Mouse (Mus musculus) spleen, adult 2 months (tissue): ENCODE results near the gene Ctnna2. TPM values are rescaled to one million over a fixed set of nuclear protein-coding genes. Genes with fewer than 3 reads are reported as not detected.

Experiments
- DNase-seq, 2 experiments: peaks; one replicate each; pipeline versions ENCODE4 v3.0.0 to v3.0.0-alpha.2; 2012 to 2021; ENCODE audit warnings: low spot score in 2 of 2, low read depth in 1 of 2
- H3K27ac ChIP-seq: fragments of 200-500 bp; 2 replicates; pipeline ENCODE4 v1.5.1; 2012; ENCODE audit warnings: low read length, inconsistent platforms; ENCODE audit not compliant: insufficient read depth
- H3K27me3 ChIP-seq: fragments of 200-500 bp; 2 replicates; pipeline ENCODE4 v1.6.1; 2012; ENCODE audit warnings: mild to moderate bottlenecking, moderate library complexity, low read length, inconsistent platforms; ENCODE audit not compliant: control insufficient read depth, insufficient read depth
- H3K36me3 ChIP-seq: fragments of 200-500 bp; 2 replicates; pipeline ENCODE4 v1.6.1; 2012; ENCODE audit warnings: mild to moderate bottlenecking, low read length, inconsistent platforms; ENCODE audit not compliant: control insufficient read depth, insufficient read depth
- H3K4me1 ChIP-seq: fragments of 200-500 bp; 2 replicates; pipeline ENCODE4 v1.6.1; 2011; ENCODE audit warnings: inconsistent platforms; ENCODE audit not compliant: control insufficient read depth, insufficient read depth, insufficient read length
- H3K4me3 ChIP-seq: fragments of 200-500 bp; 2 replicates; pipeline ENCODE4 v1.5.1; 2011; ENCODE audit warnings: mild to moderate bottlenecking, inconsistent platforms; ENCODE audit not compliant: insufficient read depth, insufficient read length; ENCODE audit errors: extremely low read depth
- CTCF ChIP-seq: fragments of 200-500 bp; IDR thresholded peaks from 2 replicates; pipeline ENCODE4 v1.5.1; 2011; ENCODE audit warnings: mild to moderate bottlenecking, inconsistent platforms; ENCODE audit not compliant: insufficient read depth, insufficient read length, insufficient replicate concordance; ENCODE audit errors: extremely low read depth
- POLR2A ChIP-seq: fragments of 200-500 bp; IDR thresholded peaks from 2 replicates; pipeline ENCODE4 v1.6.1; 2011; ENCODE audit warnings: low read depth, low read length, inconsistent platforms
- WGBS: fragments of 180-500 bp; shearing (Covaris S2); methylation state at CpG from one replicate; pipeline ENCODE4 v1.1.7; 2018; 5-methylcytosine and 5-hydroxymethylcytosine counted together
- polyA plus RNA-seq: library from polyadenylated mRNA; depleted of rRNA; stranded (reverse); fragments of >200 nt; gene quantifications from 2 replicates; pipeline ENCODE4 v1.2.3, GENCODE M21; 2012

Gene Ctnna2
- polyA plus RNA-seq, 1 experiment = 0.05 TPM

DNA sequence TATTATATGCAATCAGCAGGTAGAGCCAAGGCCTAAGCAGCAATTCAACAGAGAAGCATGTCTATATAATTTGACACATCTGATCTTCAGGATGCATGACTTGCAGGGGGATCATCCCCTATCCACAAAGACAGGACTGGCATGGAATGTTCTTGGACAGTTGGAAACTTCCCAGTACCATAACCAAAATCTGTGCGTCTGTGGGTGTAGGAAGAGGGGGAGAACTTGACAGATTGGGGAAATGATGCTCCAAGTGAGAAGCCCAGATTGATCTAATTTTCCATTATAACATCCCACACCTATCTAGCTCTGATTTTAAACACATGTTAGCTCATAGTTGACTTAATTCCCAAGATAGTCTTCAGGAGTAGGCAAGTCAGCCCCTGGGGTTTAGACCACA lies 968.5 kb downstream of the Ctnna2 start:
- Histone ChIP-seq H3K4me1 (no peaks in the 10 kb centered on the region), H3K27ac (no peak overlapping the region), H3K36me3 (no peaks in the 10 kb centered on the region), H3K27me3 (no peaks in the 10 kb centered on the region), H3K4me3 (no peak overlapping the region)
- TF ChIP-seq CTCF = no peak
- 95% methylated on average over 1 of the region's 1 CpGs for WGBS
- no peak for DNase-seq

DNA sequence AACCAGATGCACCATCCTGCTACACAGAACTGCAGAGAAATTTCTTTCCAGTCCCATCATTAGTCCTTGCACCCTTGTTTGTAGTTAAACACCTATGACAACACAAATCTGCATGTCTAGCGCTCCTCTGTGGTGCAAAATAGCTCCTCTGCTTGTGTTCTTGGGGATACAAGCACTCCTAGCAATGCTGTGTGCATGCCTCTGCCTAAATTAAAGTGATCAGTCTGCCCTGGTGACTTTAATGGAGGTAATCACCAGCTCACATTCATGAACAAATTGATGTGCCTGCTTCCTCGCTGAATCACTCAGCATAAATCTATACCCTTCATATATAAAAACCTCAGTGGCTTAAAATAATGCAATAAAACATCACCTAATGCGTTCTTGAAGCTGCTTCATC lies 987.4 kb downstream of the Ctnna2 start:
- no peak overlapping the region for H3K4me3 ChIP-seq
- no peaks in the 10 kb centered on the region for H3K4me1 ChIP-seq
- no peak for DNase-seq
- no peak overlapping the region for H3K27ac ChIP-seq
- H3K27me3 ChIP-seq = no peaks in the 10 kb centered on the region
- TF ChIP-seq CTCF = no peak
- no peak for TF ChIP-seq POLR2A
- no peaks in the 10 kb centered on the region for H3K36me3 ChIP-seq
- WGBS = 71% methylated on average over 3 of the region's 3 CpGs

DNA sequence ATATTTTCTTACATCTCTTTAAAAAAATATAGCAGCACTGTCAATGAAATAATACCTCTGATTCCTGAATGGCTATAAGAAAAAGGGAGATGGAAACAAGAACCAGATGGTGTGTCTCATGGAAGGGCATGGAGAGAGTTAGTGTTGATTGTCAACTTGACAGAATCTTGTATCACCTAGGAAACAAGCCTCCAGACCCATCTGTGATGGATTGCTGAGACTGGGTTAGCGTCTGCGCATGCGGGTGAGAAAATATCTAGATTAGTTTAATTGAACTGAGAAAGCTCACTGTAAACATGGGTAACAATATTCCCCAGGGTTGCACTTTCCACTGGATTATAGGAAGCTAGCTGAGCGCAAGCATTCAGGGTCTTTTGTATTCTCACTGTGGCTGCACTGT lies 994.7 kb downstream of the Ctnna2 start:
- Histone ChIP-seq H3K36me3 (no peaks in the 10 kb centered on the region), H3K4me1 (no peaks in the 10 kb centered on the region), H3K27me3 (no peaks in the 10 kb centered on the region), H3K27ac (no peak overlapping the region), H3K4me3 (no peak overlapping the region)
- 92% methylated on average over 4 of the region's 4 CpGs for WGBS
- no peak for DNase-seq
- TF ChIP-seq CTCF (no peak), POLR2A (no peak)

DNA sequence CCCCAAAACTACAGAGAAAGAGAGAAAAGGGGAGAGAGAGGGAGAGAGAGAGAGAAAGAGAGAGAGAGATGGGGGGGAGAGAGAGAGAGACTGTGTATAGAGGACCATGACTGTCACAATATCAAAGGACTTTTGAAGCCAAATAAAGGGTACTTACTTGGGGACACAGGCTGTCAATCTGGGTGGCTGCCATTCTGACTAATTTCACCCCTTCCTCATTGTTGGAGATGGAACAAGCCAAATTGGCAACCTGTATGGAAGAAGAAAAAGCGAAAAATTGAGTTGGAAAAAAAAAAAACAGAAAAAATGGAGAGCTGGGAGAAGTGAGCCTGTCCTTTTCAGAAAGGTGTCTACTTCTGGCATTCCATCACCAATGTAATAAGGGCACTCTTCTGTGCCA lies 997.8 kb downstream of the Ctnna2 start:
- no peak overlapping the region for H3K27ac ChIP-seq
- no peak overlapping the region for H3K4me3 ChIP-seq
- WGBS = 81% methylated on average over 1 of the region's 1 CpGs
- TF ChIP-seq POLR2A = no peak
- TF ChIP-seq CTCF = no peak
- no peaks in the 10 kb centered on the region for H3K4me1 ChIP-seq
- no peaks in the 10 kb centered on the region for H3K27me3 ChIP-seq
- DNase-seq = no peak
- H3K36me3 ChIP-seq = no peaks in the 10 kb centered on the region

DNA sequence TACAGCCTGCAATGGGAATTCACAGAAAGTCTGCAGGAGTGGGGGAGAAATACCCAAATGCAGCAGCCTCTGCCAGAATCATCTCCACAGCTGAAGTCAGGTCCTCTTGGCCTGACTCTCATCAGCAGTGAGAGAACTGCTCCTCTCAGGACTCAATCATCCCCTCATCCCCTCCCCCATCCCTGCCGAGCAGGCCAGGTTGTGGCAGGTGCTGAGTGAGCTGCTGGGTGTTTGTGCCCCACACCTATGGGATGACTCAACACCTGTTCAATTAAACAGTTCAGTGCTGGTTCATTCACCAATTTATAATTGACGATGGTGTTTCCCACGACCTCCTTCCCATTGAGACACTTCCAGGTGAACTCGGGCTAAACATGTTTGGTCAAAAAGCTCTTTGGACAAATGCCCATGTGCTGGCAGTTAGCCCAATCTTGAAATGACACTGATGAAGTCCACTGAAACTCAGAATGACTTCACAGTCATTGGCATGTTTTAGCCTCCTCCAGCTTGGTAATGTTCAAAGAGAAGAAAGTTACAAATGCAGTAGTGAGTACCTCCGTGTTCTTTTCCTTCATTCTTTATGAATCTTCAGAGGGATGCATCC lies 1000.1 kb downstream of the Ctnna2 start:
- no peaks in the 10 kb centered on the region for H3K27me3 ChIP-seq
- no peak for DNase-seq
- 80% methylated on average over 5 of the region's 5 CpGs for WGBS
- no peak for TF ChIP-seq CTCF
- TF ChIP-seq POLR2A = no peak
- H3K4me1 ChIP-seq = no peaks in the 10 kb centered on the region
- no peak overlapping the region for H3K27ac ChIP-seq
- no peak overlapping the region for H3K4me3 ChIP-seq
- H3K36me3 ChIP-seq = no peaks in the 10 kb centered on the region

DNA sequence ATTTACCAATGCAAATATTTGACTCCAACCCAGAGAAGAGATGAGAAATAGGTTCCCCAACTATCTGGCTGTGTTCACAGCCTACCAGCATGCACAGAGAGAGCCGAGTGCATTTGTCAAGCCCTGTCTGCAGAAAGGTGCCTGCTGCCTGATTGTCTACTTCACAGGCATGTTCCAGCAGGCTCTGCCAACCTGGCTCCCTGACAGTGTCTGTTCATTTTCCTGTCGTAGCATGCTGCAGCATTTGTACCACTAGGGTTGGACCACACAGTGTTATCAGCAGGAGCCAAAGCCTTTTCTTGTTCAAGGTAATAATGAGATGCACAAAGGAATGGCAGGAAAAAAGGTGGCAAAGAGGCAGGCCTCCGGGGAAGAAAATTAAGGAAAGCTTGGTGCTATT lies 1001.7 kb downstream of the Ctnna2 start:
- 49% methylated on average over 3 of the region's 3 CpGs for WGBS
- TF ChIP-seq POLR2A (no peak), CTCF (no peak)
- Histone ChIP-seq H3K27me3 (no peaks in the 10 kb centered on the region), H3K4me3 (no peak overlapping the region), H3K27ac (no peak overlapping the region), H3K36me3 (no peaks in the 10 kb centered on the region), H3K4me1 (no peaks in the 10 kb centered on the region)
- no peak for DNase-seq

DNA sequence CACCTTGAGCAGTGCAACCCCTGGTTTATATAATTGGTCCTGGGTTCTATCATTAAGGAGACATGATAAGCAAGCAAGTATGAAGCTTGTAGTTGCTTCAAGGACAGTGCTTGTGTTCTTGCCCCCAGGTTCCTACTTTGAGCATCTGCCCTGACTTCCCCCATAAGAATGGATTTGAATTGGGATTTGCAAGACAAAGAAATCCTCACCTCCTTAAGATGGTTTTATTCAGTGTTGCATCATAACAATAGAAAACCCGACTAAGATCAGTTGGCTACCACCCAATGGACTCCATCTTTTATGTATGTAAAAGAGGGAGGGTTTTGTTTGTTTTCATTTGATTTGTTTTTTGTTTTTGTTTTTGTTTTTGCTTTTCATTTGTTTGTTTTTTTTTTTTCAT lies 1005.2 kb downstream of the Ctnna2 start:
- Histone ChIP-seq H3K4me3 (no peak overlapping the region), H3K27me3 (no peaks in the 10 kb centered on the region), H3K27ac (no peak overlapping the region), H3K4me1 (no peaks in the 10 kb centered on the region), H3K36me3 (no peaks in the 10 kb centered on the region)
- DNase-seq = no peak
- 85% methylated on average over 1 of the region's 1 CpGs for WGBS
- TF ChIP-seq CTCF = no peak
- TF ChIP-seq POLR2A = no peak
